Mouse (Mus musculus) cortical plate, adult 2 months (tissue): Measurements from ENCODE around the gene Hmox1. TPM values are rescaled to one million over a fixed set of nuclear protein-coding genes. Genes with fewer than 3 reads are reported as not detected.

Experiments used
- H3K27ac ChIP-seq: fragments of 200-500 bp; 2 replicates; pipeline ENCODE4 v1.5.1; 2012; ENCODE audit warnings: low read length, control low read depth, inconsistent platforms; ENCODE audit not compliant: insufficient read depth
- H3K4me1 ChIP-seq: fragments of 200-500 bp; 2 replicates; pipeline ENCODE4 v1.6.1; 2011; ENCODE audit warnings: low read length; ENCODE audit not compliant: control insufficient read depth, insufficient read depth
- H3K4me3 ChIP-seq: fragments of 200-500 bp; 2 replicates; pipeline ENCODE4 v1.5.1; 2011; ENCODE audit warnings: mild to moderate bottlenecking, low read length, control low read depth; ENCODE audit not compliant: insufficient read depth
- CTCF ChIP-seq: fragments of 200-500 bp; IDR thresholded peaks from 2 replicates; pipeline ENCODE4 v1.5.1; 2011; ENCODE audit warnings: mild to moderate bottlenecking, control low read depth, low read length; ENCODE audit not compliant: insufficient read depth; ENCODE audit errors: extremely low read depth
- POLR2A ChIP-seq: fragments of 200-500 bp; IDR thresholded peaks from 2 replicates; pipeline ENCODE4 v1.6.1; 2011; ENCODE audit warnings: mild to moderate bottlenecking, low read length, control low read depth; ENCODE audit not compliant: insufficient read depth; ENCODE audit errors: extremely low read depth
- polyA plus RNA-seq: library from polyadenylated mRNA; depleted of rRNA; stranded (reverse); fragments of >200 nt; gene quantifications from 2 replicates; pipeline ENCODE4 v1.2.3, GENCODE M21; 2012; rRNA removed

Gene Hmox1
- polyA plus RNA-seq, 1 experiment, result 6.5 TPM

GRCm38 (mm10) chr8:75119287-75119686 is 25.9 kb downstream of the Hmox1 start:
- no peak overlapping the region for H3K27ac ChIP-seq
- TF ChIP-seq CTCF (no peak), POLR2A (no peak)
- no peaks in the 10 kb centered on the region for H3K4me1 ChIP-seq
- no peak overlapping the region for H3K4me3 ChIP-seq

GRCm38 (mm10) chr8:75119747-75120146 is 26.3 kb downstream of the Hmox1 start:
- H3K4me1 ChIP-seq, result no peaks in the 10 kb centered on the region
- TF ChIP-seq CTCF (no peak), POLR2A (no peak)

GRCm38 (mm10) chr8:75127406-75127805 is 34.0 kb downstream of the Hmox1 start:
- TF ChIP-seq POLR2A (no peak), CTCF (no peak)
- H3K27ac ChIP-seq, result no peak overlapping the region
- no peak overlapping the region for H3K4me3 ChIP-seq
- no peaks in the 10 kb centered on the region for H3K4me1 ChIP-seq

More at GRCm38 (mm10) chr8:75119747-75120146, 26.3 kb downstream of the Hmox1 start:
- Histone ChIP-seq H3K4me3 (no peak overlapping the region), H3K27ac (no peak overlapping the region)

- Histone ChIP-seq H3K4me3 (no peak overlapping the region), H3K27ac (no peak overlapping the region), H3K4me1 (peaks cover 15% of the 10 kb centered on the region)
- no peak for TF ChIP-seq POLR2A
- TF ChIP-seq CTCF, result peak; percentile 92
Observed at GRCm38 (mm10) chr8:75132485-75132884, 39.1 kb downstream of the Hmox1 start.

GRCm38 (mm10) chr8:75133399-75133798 is 40.0 kb downstream of the Hmox1 start:
- H3K4me3 ChIP-seq, result no peak overlapping the region
- peaks cover 18% of the 10 kb centered on the region for H3K4me1 ChIP-seq
- no peak overlapping the region for H3K27ac ChIP-seq
- TF ChIP-seq POLR2A (no peak), CTCF (no peak)

- Histone ChIP-seq H3K4me1 (peaks cover 18% of the 10 kb centered on the region), H3K4me3 (no peak overlapping the region), H3K27ac (no peak overlapping the region)
- no peak for TF ChIP-seq POLR2A
- no peak for TF ChIP-seq CTCF
Observed at GRCm38 (mm10) chr8:75134603-75135391, 41.4 kb downstream of the Hmox1 start.

GRCm38 (mm10) chr8:75135756-75136155 is 42.3 kb downstream of the Hmox1 start:
- Histone ChIP-seq H3K27ac (0 out of 2 replicates have a peak overlapping the region, but pooled peaks have one; percentile 7), H3K4me1 (peaks cover 18% of the 10 kb centered on the region), H3K4me3 (no peak overlapping the region)
- TF ChIP-seq POLR2A, result no peak
- TF ChIP-seq CTCF, result no peak

- H3K27ac ChIP-seq, result 0 out of 2 replicates have a peak overlapping the region, but pooled peaks have one; percentile 7
- H3K4me1 ChIP-seq, result peaks cover 18% of the 10 kb centered on the region
- H3K4me3 ChIP-seq, result no peak overlapping the region
- TF ChIP-seq CTCF (no peak), POLR2A (no peak)
Observed at GRCm38 (mm10) chr8:75136256-75136655, 42.8 kb downstream of the Hmox1 start.

- H3K4me1 ChIP-seq, result peaks cover 18% of the 10 kb centered on the region
- no peak overlapping the region for H3K27ac ChIP-seq
- TF ChIP-seq CTCF, result no peak
- no peak for TF ChIP-seq POLR2A
- no peak overlapping the region for H3K4me3 ChIP-seq
Observed at GRCm38 (mm10) chr8:75137536-75137935, 44.1 kb downstream of the Hmox1 start.

Other genes starting within 250 kb of the Hmox1 start
- gene Isx, start 220.4 kb upstream of the Hmox1 start, polyA plus RNA-seq, result 0.08 TPM in 1 of 2 replicates, not detected in the other
- gene Hmgxb4, start 100.3 kb upstream of the Hmox1 start, polyA plus RNA-seq, result 28.5 and 30.9 TPM in 2 replicates
- 42.5 and 48.2 TPM in 2 replicates for gene Tom1, start 59.9 kb upstream of the Hmox1 start, polyA plus RNA-seq
- gene Mcm5, start 15.9 kb downstream of the Hmox1 start, polyA plus RNA-seq, result 7.7 and 8.6 TPM in 2 replicates
- gene Rasd2, start 120.3 kb downstream of the Hmox1 start, polyA plus RNA-seq, result 44.3 and 78.6 TPM in 2 replicates